Mouse (Mus musculus) heart, postnatal 0 days (tissue): Measurements from ENCODE around the gene Mob3b.

Source experiments
- CTCF ChIP-seq: IDR thresholded peaks from 2 replicates; pipeline ENCODE4 v1.5.1; 2016; ENCODE audit warnings: antibody characterized with exemption, control low read depth, low read depth
- EP300 ChIP-seq: IDR thresholded peaks from 2 replicates; pipeline ENCODE4 v1.6.1; 2016; ENCODE audit warnings: antibody characterized with exemption, low read depth

- no peak for TF ChIP-seq EP300
- TF ChIP-seq CTCF, result no peak
Measured at GRCm38 (mm10) chr4:35204659-35205058, 47.4 kb upstream of the Mob3b start.
